Mouse (Mus musculus) liver, embryonic 15.5 days (tissue): ENCODE measurements at regions not wholly inside any gene's neighbourhood (a gene's known extent, or its start where the extent isn't known, plus 50 kb on each side); places are given as distances from the start of the nearest gene placed in this dataset.

Source experiments
- ATAC-seq: fragments of 200-750 bp; cut with Nextera tagmentation; 2 replicates; pipeline ENCODE4 v1.8.0; 2017; ENCODE audit warnings: moderate number of reproducible peaks, mild to moderate bottlenecking, moderate library complexity; ENCODE audit not compliant: insufficient read depth
- H3K27ac ChIP-seq: fragments of 300-500 bp; sonication (generic); replicated peaks from 2 replicates; pipeline ENCODE4 v1.5.1; 2015; ENCODE audit warnings: mild to moderate bottlenecking, inconsistent platforms
- H3K27me3 ChIP-seq: fragments of 300-500 bp; sonication (generic); 2 replicates; pipeline ENCODE4 v1.6.1; 2015; ENCODE audit warnings: mild to moderate bottlenecking, inconsistent platforms
- H3K36me3 ChIP-seq: fragments of 300-500 bp; sonication (generic); replicated peaks from 2 replicates; pipeline ENCODE4 v1.6.1; 2015; ENCODE audit warnings: moderate library complexity, mild to moderate bottlenecking, inconsistent platforms
- H3K4me1 ChIP-seq: fragments of 300-500 bp; sonication (generic); replicated peaks from 2 replicates; pipeline ENCODE4 v1.6.1; 2015; ENCODE audit warnings: inconsistent platforms
- H3K4me2 ChIP-seq: fragments of 300-500 bp; sonication (generic); 2 replicates; pipeline ENCODE4 v1.6.1; 2015; ENCODE audit warnings: moderate library complexity, mild to moderate bottlenecking, inconsistent platforms
- H3K4me3 ChIP-seq: fragments of 300-500 bp; sonication (generic); replicated peaks from 2 replicates; pipeline ENCODE4 v1.5.1; 2015; ENCODE audit warnings: mild to moderate bottlenecking, inconsistent platforms
- H3K9ac ChIP-seq: fragments of 300-500 bp; sonication (generic); 2 replicates; pipeline ENCODE4 v1.6.1; 2015; ENCODE audit warnings: moderate library complexity, mild to moderate bottlenecking, inconsistent platforms
- H3K9me3 ChIP-seq: fragments of 300-500 bp; sonication (generic); replicated peaks from 2 replicates; pipeline ENCODE4 v1.6.1; 2016; ENCODE audit warnings: inconsistent platforms
- WGBS: fragments of 180-500 bp; shearing (Covaris S2); methylation state at CpG from one replicate; pipeline ENCODE4 v1.1.7; 2015; ENCODE audit warnings: mixed read lengths; ENCODE audit not compliant: insufficient replicate concordance; 5-methylcytosine and 5-hydroxymethylcytosine counted together

DNA sequence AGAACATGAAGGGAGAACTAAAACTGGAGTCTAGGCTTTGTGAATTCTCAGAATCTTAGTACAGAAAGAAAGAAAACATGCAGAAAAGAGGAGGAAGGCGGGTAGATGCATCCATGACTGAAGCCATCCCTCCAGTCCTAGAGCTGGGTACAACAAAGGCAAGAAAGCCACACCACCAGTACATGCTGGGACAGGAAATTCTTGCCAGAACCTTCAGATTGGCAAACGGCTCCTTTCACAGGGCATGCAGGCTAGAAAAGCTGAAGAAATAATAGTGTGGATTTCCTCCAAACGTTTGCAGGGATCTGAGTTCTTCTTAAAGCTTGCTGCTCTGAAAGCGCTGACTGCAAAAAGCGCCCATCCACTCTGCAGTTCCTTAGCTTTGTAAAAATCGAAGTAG lies 486.7 kb downstream of the Epha4 start:
- no peaks in the 10 kb centered on the region for H3K9me3 ChIP-seq
- no peak overlapping the region for H3K27ac ChIP-seq
- H3K36me3 ChIP-seq = no peaks in the 10 kb centered on the region
- H3K4me2 ChIP-seq = no peak overlapping the region
- WGBS = 63% methylated on average over 6 of the region's 6 CpGs
- no peaks in the 10 kb centered on the region for H3K4me1 ChIP-seq
- no peak for ATAC-seq
- no peak overlapping the region for H3K9ac ChIP-seq
- no peak overlapping the region for H3K4me3 ChIP-seq
- no peaks in the 10 kb centered on the region for H3K27me3 ChIP-seq

DNA sequence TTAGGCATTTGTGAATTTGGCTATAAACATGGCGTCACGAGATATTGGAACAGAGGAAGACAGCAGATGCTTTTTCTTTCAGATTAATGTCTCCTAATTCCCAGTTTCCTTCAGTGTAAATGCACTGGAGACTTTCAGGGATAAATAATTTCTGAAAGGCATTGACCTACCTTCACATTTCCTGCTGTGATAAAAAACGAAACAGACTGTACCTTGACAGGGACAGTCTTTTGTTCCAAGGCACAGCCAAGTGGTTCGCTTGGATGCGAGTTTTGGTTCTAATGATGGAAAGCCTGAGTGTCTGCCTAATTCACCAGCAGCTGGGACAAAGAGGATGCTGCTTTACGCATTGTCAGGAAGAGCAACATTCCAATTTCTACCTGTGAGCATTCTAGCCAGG lies 485.8 kb downstream of the Epha4 start:
- no peaks in the 10 kb centered on the region for H3K27me3 ChIP-seq
- WGBS = 69% methylated on average over 6 of the region's 6 CpGs
- no peak overlapping the region for H3K27ac ChIP-seq
- ATAC-seq = no peak
- no peak overlapping the region for H3K9ac ChIP-seq
- H3K4me1 ChIP-seq = no peaks in the 10 kb centered on the region
- no peak overlapping the region for H3K4me2 ChIP-seq
- no peak overlapping the region for H3K4me3 ChIP-seq
- H3K36me3 ChIP-seq = no peaks in the 10 kb centered on the region
- H3K9me3 ChIP-seq = no peaks in the 10 kb centered on the region

DNA sequence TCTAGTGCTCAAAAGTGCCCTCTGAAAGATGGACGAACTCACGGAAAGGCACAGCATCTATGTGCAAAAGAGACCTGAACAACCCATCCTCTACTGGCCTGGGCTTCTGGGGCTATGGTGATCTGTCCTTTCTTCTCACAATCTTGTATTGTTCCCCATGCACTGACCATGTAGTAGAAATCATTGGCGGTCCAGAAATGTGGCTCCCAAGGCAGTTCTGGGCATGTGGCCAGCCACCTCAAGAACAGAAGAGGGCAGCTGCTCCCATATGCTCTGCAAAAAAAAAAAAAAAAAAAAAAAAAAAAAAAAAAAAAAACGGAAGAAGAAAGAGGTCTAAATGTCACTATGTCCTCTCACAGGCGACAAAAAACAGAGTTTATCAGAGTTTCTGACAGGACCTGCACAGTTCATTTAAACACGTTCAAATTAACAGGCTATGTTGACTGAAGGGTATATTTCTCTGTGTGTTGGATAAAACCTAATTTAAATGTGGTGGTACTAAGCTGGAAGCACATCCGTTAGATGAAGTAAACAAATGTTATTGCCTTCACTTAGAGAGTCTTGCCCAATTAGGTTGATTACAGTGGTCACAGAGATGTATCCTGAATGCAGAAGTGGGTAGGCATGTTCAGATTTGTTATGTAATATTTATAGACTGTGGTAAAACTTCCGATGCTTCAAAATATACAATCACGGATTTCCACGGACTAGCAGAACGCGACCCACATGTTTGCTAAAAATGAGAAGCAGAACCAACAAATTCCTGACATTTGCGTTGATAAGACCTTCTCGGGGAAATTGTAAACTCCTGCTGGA lies 470.9 kb downstream of the Epha4 start:
- H3K27me3 ChIP-seq = no peaks in the 10 kb centered on the region

DNA sequence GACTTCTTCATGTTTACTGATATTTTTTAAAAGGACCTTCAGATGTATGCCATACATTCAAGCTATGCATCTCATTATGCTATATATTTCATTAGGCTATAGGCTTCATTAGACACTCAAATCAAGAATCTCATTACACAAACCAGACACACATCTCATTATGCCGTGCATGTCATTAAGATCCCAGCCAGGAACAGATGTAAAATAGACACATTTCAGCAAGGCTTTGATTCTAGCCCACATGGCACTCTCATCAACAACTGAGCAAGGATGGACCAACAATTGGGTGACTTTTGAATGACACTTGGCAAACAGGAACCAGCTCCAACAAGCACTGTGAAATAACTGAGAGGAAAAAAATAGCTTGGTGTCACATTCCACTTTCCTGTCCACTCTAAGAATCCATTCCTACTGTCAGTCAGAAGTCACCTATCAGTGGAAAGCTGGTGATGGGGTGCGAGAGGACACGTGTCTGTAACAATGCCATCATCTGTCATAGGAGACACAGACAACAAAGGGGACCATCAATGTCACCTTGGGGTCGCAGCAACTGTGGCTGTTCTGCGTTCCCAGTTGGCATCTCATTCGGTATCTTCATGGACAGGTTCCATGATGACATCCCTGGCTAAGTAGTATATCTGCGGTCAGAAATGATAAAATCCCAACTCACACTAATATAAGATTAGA lies 466.0 kb downstream of the Epha4 start:
- Histone ChIP-seq H3K4me1 (no peaks in the 10 kb centered on the region), H3K9me3 (no peaks in the 10 kb centered on the region), H3K4me3 (no peak overlapping the region), H3K27ac (no peak overlapping the region), H3K27me3 (no peaks in the 10 kb centered on the region), H3K36me3 (no peaks in the 10 kb centered on the region), H3K4me2 (no peak overlapping the region), H3K9ac (no peak overlapping the region)
- 75% methylated on average over 7 of the region's 7 CpGs for WGBS
- no peak for ATAC-seq

More for the DNA sequence above, 470.9 kb downstream of the Epha4 start:
- Histone ChIP-seq H3K36me3 (no peaks in the 10 kb centered on the region), H3K4me1 (no peaks in the 10 kb centered on the region), H3K9me3 (no peaks in the 10 kb centered on the region), H3K4me2 (no peak overlapping the region), H3K4me3 (no peak overlapping the region), H3K27ac (no peak overlapping the region), H3K9ac (no peak overlapping the region)
- 58% methylated on average over 14 of the region's 14 CpGs for WGBS
- no peak for ATAC-seq

DNA sequence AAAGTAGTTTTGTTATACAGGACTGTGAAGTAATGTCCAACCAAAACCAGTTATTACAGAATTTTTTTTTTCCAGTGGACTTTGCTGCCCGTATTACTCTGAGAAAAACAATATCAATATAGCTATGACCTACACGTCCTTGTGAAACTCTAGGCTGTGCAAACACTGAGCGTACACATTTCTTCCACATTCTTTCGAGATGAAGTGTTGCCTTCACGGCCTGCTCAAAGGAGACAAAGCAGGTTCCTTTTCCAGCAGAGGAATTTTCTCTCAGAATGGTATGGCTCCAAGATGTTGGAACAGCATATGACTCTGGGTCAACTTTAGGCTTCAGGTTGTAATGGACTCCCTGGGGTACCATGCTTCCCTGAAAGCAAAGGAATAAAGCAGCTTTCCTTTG lies 463.6 kb downstream of the Epha4 start:
- Histone ChIP-seq H3K9ac (no peak overlapping the region), H3K36me3 (no peaks in the 10 kb centered on the region), H3K27me3 (no peaks in the 10 kb centered on the region), H3K4me2 (no peak overlapping the region), H3K4me1 (no peaks in the 10 kb centered on the region), H3K4me3 (no peak overlapping the region), H3K9me3 (no peaks in the 10 kb centered on the region), H3K27ac (no peak overlapping the region)
- WGBS = 54% methylated on average over 5 of the region's 5 CpGs
- no peak for ATAC-seq

DNA sequence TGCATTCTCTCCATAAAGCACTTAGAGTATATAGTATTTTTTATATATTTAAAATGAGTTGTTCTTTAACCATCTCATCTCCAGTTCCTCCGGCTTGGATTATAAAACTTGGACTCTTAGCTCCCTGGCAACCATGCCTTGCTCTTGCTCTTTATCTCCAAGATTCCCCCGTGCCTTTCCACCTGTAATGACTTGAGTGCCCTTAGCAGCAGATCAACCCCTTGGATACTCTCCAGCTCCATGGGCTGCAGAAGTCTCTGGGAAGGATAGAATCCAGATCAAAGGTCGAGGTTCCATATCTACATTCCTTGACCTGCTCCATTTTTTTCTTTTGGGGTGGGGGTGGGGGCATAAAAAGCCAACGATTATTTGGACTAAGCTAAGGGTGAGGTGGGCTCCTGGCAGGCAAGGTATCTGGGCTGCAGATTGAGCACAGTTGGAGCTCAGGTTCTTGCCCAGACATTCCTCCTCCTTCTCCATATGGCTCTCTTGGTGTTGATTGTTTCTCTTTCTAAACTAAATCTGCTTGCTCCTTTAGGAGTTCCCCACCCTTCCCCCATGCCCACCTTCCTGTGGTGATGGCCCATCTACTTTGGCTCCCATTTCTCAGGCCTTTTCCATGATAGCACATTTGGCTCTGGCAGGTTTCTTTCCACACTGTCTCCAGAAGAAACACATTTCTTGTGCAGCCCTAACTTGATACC lies 460.9 kb downstream of the Epha4 start:
- no peak overlapping the region for H3K9ac ChIP-seq
- ATAC-seq = no peak
- H3K27me3 ChIP-seq = no peaks in the 10 kb centered on the region
- H3K4me2 ChIP-seq = no peak overlapping the region
- no peaks in the 10 kb centered on the region for H3K9me3 ChIP-seq
- no peaks in the 10 kb centered on the region for H3K4me1 ChIP-seq
- no peak overlapping the region for H3K27ac ChIP-seq
- no peak overlapping the region for H3K4me3 ChIP-seq
- H3K36me3 ChIP-seq = no peaks in the 10 kb centered on the region
- 34% methylated on average over 4 of the region's 4 CpGs for WGBS

DNA sequence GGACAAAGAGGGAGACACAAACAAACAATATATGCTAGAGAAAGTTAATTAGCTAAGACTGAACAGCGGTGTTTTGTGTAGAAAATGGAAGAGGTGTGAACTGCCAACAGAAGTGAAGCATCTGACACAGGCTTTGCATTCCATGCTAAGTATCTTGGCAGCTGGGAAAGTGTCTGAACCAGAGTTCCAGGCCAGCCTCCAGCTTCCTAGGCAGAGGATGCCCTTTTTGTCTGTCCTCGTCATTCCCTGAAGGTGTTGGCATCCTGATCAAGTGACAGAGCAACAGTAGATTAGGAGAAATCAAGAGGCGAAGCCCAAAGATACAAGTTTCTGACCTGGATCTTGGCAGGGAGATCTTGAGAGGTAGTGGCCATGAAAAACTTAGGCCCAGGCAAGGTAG lies 452.4 kb downstream of the Epha4 start:
- no peaks in the 10 kb centered on the region for H3K9me3 ChIP-seq
- WGBS = 53% methylated on average over 3 of the region's 3 CpGs
- H3K4me3 ChIP-seq = no peak overlapping the region
- H3K9ac ChIP-seq = no peak overlapping the region
- no peak for ATAC-seq
- no peaks in the 10 kb centered on the region for H3K27me3 ChIP-seq
- H3K27ac ChIP-seq = no peak overlapping the region
- H3K4me1 ChIP-seq = no peaks in the 10 kb centered on the region
- H3K36me3 ChIP-seq = no peaks in the 10 kb centered on the region
- H3K4me2 ChIP-seq = no peak overlapping the region

DNA sequence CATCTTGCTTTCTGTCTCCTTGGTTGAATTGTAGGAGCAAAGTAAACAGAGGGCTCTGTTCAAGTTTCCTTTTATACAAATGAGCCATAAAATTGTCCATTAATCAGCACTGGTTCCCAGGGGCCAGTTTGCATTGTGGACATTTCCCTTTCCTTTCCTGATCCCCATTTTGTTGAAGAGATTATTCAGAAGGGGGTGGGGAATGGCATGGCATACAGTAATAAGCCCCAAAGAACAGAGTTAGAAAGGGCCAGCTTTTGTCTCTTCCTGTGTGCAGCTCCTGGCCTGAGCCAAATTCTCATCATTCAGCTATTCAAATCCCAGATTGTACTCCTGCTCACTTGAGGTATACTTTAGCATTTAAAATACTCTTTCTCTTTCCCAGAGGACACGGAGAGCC lies 441.8 kb downstream of the Epha4 start:
- Histone ChIP-seq H3K9me3 (no peaks in the 10 kb centered on the region), H3K9ac (no peak overlapping the region), H3K27ac (no peak overlapping the region), H3K4me3 (no peak overlapping the region), H3K4me2 (no peak overlapping the region), H3K36me3 (no peaks in the 10 kb centered on the region), H3K27me3 (no peaks in the 10 kb centered on the region), H3K4me1 (no peaks in the 10 kb centered on the region)
- WGBS = 56% methylated on average over 1 of the region's 1 CpGs
- ATAC-seq = no peak

DNA sequence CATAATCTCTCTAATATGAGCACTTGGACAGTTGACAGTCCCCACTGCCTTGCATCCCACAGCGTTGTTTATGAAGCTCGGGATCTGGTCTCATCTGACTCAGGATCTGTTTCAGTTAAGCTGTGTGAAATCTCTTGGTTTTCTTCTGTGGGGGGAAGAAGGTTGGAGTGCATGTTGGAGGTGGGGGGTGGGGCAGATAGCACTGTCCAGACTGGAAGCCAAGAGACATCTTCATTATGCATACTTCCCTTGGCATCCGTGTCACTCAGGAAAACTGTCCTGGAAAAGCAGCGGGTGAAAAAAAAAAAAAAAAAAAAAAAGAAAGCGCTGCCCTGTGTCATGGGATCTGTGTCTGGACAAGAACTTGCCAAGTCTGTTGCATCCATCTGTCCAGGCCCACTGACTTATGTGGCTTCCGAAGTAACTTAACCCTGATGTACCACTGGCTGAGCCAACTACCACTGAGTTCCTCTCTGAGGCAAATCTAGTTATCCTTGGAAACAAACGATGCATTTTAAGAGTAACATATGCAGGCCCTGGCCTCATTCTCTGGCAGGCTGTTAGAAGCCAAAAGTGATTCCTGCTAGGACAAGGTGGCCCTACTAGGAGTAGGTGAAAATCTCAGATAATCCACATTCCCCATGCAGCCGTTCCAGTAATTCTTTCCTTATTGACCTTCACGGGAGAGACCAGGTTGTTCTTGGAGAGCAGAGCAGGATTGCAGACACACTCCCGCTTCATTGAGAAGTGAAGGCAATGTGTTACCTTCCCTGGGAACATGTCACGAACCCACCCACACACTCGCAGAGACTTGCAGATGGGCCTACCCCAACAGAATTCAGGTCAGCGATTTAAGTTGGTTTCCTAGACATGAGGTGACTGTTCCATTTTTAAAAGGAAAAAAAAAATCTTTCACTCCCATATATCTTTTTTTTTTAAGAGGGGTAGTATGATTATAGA lies 439.7 kb downstream of the Epha4 start:
- H3K9me3 ChIP-seq = no peaks in the 10 kb centered on the region
- no peak for ATAC-seq
- H3K4me3 ChIP-seq = no peak overlapping the region
- no peaks in the 10 kb centered on the region for H3K36me3 ChIP-seq
- H3K4me2 ChIP-seq = no peak overlapping the region
- no peaks in the 10 kb centered on the region for H3K27me3 ChIP-seq
- WGBS = 65% methylated on average over 13 of the region's 13 CpGs
- no peak overlapping the region for H3K27ac ChIP-seq
- H3K4me1 ChIP-seq = no peaks in the 10 kb centered on the region
- no peak overlapping the region for H3K9ac ChIP-seq

DNA sequence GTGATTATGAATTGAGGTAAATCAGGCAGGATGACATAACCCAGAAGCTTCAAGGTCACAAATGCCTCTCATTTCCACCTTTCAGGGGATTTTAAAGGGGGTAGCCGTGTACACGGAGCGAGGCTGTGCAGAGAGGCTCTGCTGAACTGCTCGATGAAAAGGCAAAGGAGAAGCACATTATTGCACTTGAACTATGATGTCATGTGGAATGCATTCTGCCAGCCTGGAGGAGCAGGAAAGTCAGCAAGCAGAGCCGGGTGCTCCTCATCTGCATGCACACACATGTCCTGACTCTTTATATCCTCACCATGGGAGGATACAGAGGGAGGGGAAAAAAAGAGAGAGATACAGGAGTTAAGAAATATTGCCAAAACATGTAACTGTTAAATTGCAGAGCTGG lies 434.1 kb downstream of the Epha4 start:
- H3K27ac ChIP-seq = no peak overlapping the region
- no peak for ATAC-seq
- no peak overlapping the region for H3K4me3 ChIP-seq
- H3K27me3 ChIP-seq = no peaks in the 10 kb centered on the region
- no peak overlapping the region for H3K9ac ChIP-seq
- no peak overlapping the region for H3K4me2 ChIP-seq
- H3K4me1 ChIP-seq = peaks cover 4% of the 10 kb centered on the region; the same call in 1 of the 2 replicates
- no peaks in the 10 kb centered on the region for H3K36me3 ChIP-seq
- 64% methylated on average over 5 of the region's 5 CpGs for WGBS
- no peaks in the 10 kb centered on the region for H3K9me3 ChIP-seq
